ENCODE assay signal across 12 mouse cellular contexts in the genomic region with DNA sequence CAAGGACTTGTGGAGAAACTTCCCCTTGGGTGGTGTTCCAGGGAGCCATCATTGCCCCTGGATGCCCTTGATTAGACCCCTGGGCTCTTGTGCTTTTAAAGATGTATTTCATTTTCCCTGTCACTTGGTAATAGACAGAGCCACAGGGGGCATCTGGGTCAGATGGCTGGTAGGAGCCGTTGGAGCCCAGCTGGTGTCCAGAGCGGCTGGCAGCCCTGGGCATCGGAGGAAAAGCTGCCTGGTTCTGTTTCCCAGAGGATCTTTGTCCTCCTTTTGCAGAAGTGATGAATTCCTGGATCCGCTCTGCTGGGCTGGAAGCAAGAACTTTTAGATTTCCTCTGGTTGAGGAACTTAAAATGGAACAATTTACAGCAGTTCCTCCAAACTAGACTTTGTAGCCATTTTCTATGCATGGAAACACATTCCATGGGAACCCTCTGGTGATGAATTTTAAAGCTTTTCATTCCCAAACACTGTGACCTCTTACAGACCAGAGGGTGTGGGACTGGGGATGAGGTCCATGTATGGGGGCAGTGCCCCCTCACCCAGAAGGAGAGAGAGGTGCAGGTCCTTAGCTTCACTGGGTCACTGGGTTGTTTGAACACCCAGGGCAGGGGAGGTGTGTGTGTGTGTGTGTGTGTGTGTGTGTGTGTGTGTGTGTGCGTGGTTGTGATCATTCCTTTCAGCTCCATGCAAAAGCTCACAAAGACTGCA. TPM values are rescaled to one million over a fixed set of nuclear protein-coding genes. Genes with fewer than 3 reads are reported as not detected.
A peak's percentile ranks its signal among the peaks of the same experiment; 100 is the strongest.
DNase-seq lines count a peak whose midpoint lies in the region; ATAC-seq lines count a peak whose summit lies in the region.
"Had no signal": no experiment of that assay in that cellular context is flagged by ENCODE, and none has a peak within 500 bp of the region (broad histone marks: within the 10 kb centered on the region; RNA-seq: fewer than 3 reads in every experiment).

No protein-coding gene starts in this region.

- H3K27ac ChIP-seq in embryonic facial prominence, embryonic 12.5 days = no peak overlapping the region
- H3K27ac ChIP-seq in embryonic facial prominence, embryonic 10.5 days (replicated peaks) = no peak overlapping the region
- peak overlapping the region; percentile 54 for H3K27ac ChIP-seq in hindbrain, embryonic 14.5 days
- peak overlapping the region; percentile 76 for H3K27ac ChIP-seq in neural tube, embryonic 11.5 days (ENCODE audit: low read depth, low read length)

- 0 out of 2 replicates have a peak, but pooled peaks have one; percentile 10 for ATAC-seq in embryonic facial prominence, embryonic 12.5 days (ENCODE audit: insufficient number of reproducible peaks, insufficient read depth, low FRiP score, low TSS enrichment)
- ATAC-seq in hindbrain, embryonic 14.5 days (ENCODE audit: low FRiP score) = peak; percentile 53; the same call in 1 of the 2 replicates
- peak; percentile 58 for ATAC-seq in neural tube, embryonic 11.5 days (ENCODE audit: insufficient read depth, low FRiP score, low TSS enrichment)
- ATAC-seq: activated CD4-positive, CD25-positive, alpha-beta regulatory T cell, adult 4 months had no signal

- H3K9me3 ChIP-seq in embryonic facial prominence, embryonic 12.5 days = no peaks in the 10 kb centered on the region
- no peaks in the 10 kb centered on the region for H3K9me3 ChIP-seq in embryonic facial prominence, embryonic 10.5 days
- no peaks in the 10 kb centered on the region for H3K9me3 ChIP-seq in hindbrain, embryonic 14.5 days (ENCODE audit: control insufficient read depth, low read length)
- no peaks in the 10 kb centered on the region for H3K9me3 ChIP-seq in neural tube, embryonic 11.5 days (ENCODE audit: control insufficient read depth, low read length)

- no peaks in the 10 kb centered on the region for H3K27me3 ChIP-seq in embryonic facial prominence, embryonic 12.5 days
- no peaks in the 10 kb centered on the region for H3K27me3 ChIP-seq in embryonic facial prominence, embryonic 10.5 days (replicated peaks; ENCODE audit: low read depth, poor library complexity, severe bottlenecking)
- no peaks in the 10 kb centered on the region for H3K27me3 ChIP-seq in hindbrain, embryonic 14.5 days (ENCODE audit: control insufficient read depth, insufficient read depth, low read length)
- no peaks in the 10 kb centered on the region for H3K27me3 ChIP-seq in neural tube, embryonic 11.5 days (ENCODE audit: control insufficient read depth, insufficient read depth, low read length)

- H3K4me2 ChIP-seq in embryonic facial prominence, embryonic 12.5 days (replicated peaks) = no peak overlapping the region
- no peak overlapping the region for H3K4me2 ChIP-seq in hindbrain, embryonic 14.5 days (replicated peaks)
- H3K4me2 ChIP-seq in neural tube, embryonic 11.5 days (ENCODE audit: low read depth) = no peak overlapping the region

- no peak overlapping the region for H3K9ac ChIP-seq in embryonic facial prominence, embryonic 12.5 days
- H3K9ac ChIP-seq in hindbrain, embryonic 14.5 days = no peak overlapping the region
- H3K9ac ChIP-seq in neural tube, embryonic 11.5 days (ENCODE audit: low read length) = no peak overlapping the region

- no peaks in the 10 kb centered on the region for H3K4me1 ChIP-seq in embryonic facial prominence, embryonic 12.5 days
- no peaks in the 10 kb centered on the region for H3K4me1 ChIP-seq in embryonic facial prominence, embryonic 10.5 days
- peaks cover 10% of the 10 kb centered on the region for H3K4me1 ChIP-seq in hindbrain, embryonic 14.5 days (replicated peaks; ENCODE audit: control insufficient read depth, insufficient read depth, low read length)
- peaks cover 15% of the 10 kb centered on the region for H3K4me1 ChIP-seq in neural tube, embryonic 11.5 days (ENCODE audit: control insufficient read depth, insufficient read depth, low read length)

- no peak overlapping the region for H3K4me3 ChIP-seq in embryonic facial prominence, embryonic 12.5 days
- H3K4me3 ChIP-seq in embryonic facial prominence, embryonic 10.5 days = no peak overlapping the region
- no peak overlapping the region for H3K4me3 ChIP-seq in hindbrain, embryonic 14.5 days (replicated peaks; ENCODE audit: low read length)
- H3K4me3 ChIP-seq in neural tube, embryonic 11.5 days (ENCODE audit: low read depth, low read length) = no peak overlapping the region
- H3K4me3 ChIP-seq: myocyte had no signal

- WGBS in embryonic facial prominence, embryonic 12.5 days = 69% methylated on average over 5 of the region's 5 CpGs
- WGBS in embryonic facial prominence, embryonic 10.5 days = 73% methylated on average over 5 of the region's 5 CpGs
- 15% methylated on average over 5 of the region's 5 CpGs for WGBS in hindbrain, embryonic 14.5 days
- 26% methylated on average over 5 of the region's 5 CpGs for WGBS in neural tube, embryonic 11.5 days

- DNase-seq in embryonic facial prominence, embryonic 10.5 days (ENCODE audit: low spot score) = no peak
- DNase-seq in cerebellum, adult 8-10 months = peak; percentile 72
- no peak for DNase-seq in hindbrain, embryonic 14.5 days (ENCODE audit: low spot score)
- peak; percentile 54 for DNase-seq in neural tube, embryonic 11.5 days (ENCODE audit: low spot score)
- no peak for DNase-seq in lung, postnatal 4 days
- DNase-seq in B cell, adult 2 months = no peak
- DNase-seq in testis, postnatal 14 days (ENCODE audit: low spot score) = no peak
- DNase-seq: heart, postnatal 10 days; lung, postnatal 10 days had no signal

- no peaks in the 10 kb centered on the region for H3K36me3 ChIP-seq in embryonic facial prominence, embryonic 12.5 days
- H3K36me3 ChIP-seq in embryonic facial prominence, embryonic 10.5 days (replicated peaks) = no peaks in the 10 kb centered on the region
- H3K36me3 ChIP-seq in hindbrain, embryonic 14.5 days (replicated peaks; ENCODE audit: control insufficient read depth, insufficient read depth) = no peaks in the 10 kb centered on the region
- H3K36me3 ChIP-seq in neural tube, embryonic 11.5 days (ENCODE audit: control insufficient read depth, insufficient read depth, low read length) = no peaks in the 10 kb centered on the region

RNA-seq across cellular contexts. Expression of a gene that starts 20.3 kb away (rescaled TPM):
- 17.0 and 19.6 TPM in 2 replicates for polyA plus RNA-seq in embryonic facial prominence, embryonic 12.5 days (2016; fragmentation: Nextera tagmentation; extraction: Ambion mirVana)
- polyA plus RNA-seq in embryonic facial prominence, embryonic 10.5 days (2016; fragmentation: Nextera tagmentation; extraction: Ambion mirVana) = 20.7 and 27.5 TPM in 2 replicates
- 169 and 172 TPM in 2 replicates for polyA plus RNA-seq in hindbrain, embryonic 14.5 days (2014; fragmentation: Nextera tagmentation; extraction: Ambion mirVana)
- 97.6 and 123 TPM in 2 replicates for polyA plus RNA-seq in neural tube, embryonic 11.5 days (2014; fragmentation: Nextera tagmentation; extraction: Ambion mirVana)
- polyA plus RNA-seq: activated CD4-positive, CD25-positive, alpha-beta regulatory T cell, adult 4 months; myocyte had no signal

Comparison
In these comparisons a context has a peak if more than half of its experiments do, and no peak if none do; other contexts are left out.
1. H3K27ac ChIP-seq: peak in hindbrain, embryonic 14.5 days (single experiment) and neural tube, embryonic 11.5 days (single experiment); none in embryonic facial prominence, embryonic 12.5 days (single experiment) and embryonic facial prominence, embryonic 10.5 days (single experiment).
2. DNase-seq: peak in cerebellum, adult 8-10 months (single experiment) and neural tube, embryonic 11.5 days (single experiment); none in embryonic facial prominence, embryonic 10.5 days (single experiment), hindbrain, embryonic 14.5 days (single experiment), lung, postnatal 4 days (0 of 2), B cell, adult 2 months (0 of 2) and testis, postnatal 14 days (single experiment).
3. Peak in every context shown above with its lines, with median percentiles within 50 percentile points of each other: ATAC-seq.